Mouse (Mus musculus) liver, adult 2 months (tissue): ENCODE measurements at regions not wholly inside any gene's neighbourhood (a gene's known extent, or its start where the extent isn't known, plus 50 kb on each side); places are given as distances from the start of the nearest gene placed in this dataset.

Source experiments
- CTCF ChIP-seq: fragments of 200-500 bp; IDR thresholded peaks from 2 replicates; pipeline ENCODE4 v1.5.1; 2011; ENCODE audit warnings: low read depth, low read length, control low read depth
- POLR2A ChIP-seq: fragments of 200-500 bp; IDR thresholded peaks from 2 replicates; pipeline ENCODE4 v1.6.1; 2011; ENCODE audit warnings: low read length, control low read depth; ENCODE audit not compliant: insufficient read depth; ENCODE audit errors: extremely low read depth

DNA sequence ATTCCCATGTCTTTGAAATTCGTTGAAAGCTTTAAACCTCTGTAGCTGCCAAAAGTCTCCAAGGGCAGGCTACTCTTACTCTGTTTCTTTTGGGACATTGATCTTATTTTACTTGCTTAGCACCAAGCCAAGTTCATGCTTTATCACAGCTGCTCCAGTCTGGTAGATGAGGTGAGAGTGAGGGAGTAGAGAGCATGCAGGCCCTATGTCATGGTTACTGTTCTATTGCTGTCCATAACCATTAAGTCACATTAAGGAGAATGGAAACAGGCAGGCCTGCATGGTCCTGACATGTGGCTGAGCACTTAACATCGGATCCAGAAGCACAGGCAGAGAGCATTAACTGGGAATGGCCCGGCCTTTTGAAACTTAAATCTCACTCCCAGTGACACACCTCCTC, 203.1 kb downstream of the Gm9733 start:
- no peak for TF ChIP-seq CTCF
- TF ChIP-seq POLR2A, result no peak
